Comparison of ENCODE assay signal across 8 mouse cellular contexts in genomic region chr16:25963856-25964255, GRCm38 (mm10).
DNase-seq lines count a peak whose midpoint lies in the region; ATAC-seq lines count a peak whose summit lies in the region.

No protein-coding gene starts in this region.

- no peak overlapping the region for H3K4me3 ChIP-seq in forebrain, embryonic 12.5 days (replicated peaks)
- no peak overlapping the region for H3K4me3 ChIP-seq in forebrain, embryonic 15.5 days

- H3K36me3 ChIP-seq in forebrain, embryonic 12.5 days (replicated peaks): no peaks in the 10 kb centered on the region
- H3K36me3 ChIP-seq in forebrain, embryonic 15.5 days: no peaks in the 10 kb centered on the region

- WGBS in forebrain, embryonic 12.5 days: 16% methylated on average over 3 of the region's 3 CpGs
- 32% methylated on average over 3 of the region's 3 CpGs for WGBS in forebrain, embryonic 15.5 days

- H3K9me3 ChIP-seq in forebrain, embryonic 12.5 days: no peaks in the 10 kb centered on the region
- H3K9me3 ChIP-seq in forebrain, embryonic 15.5 days: no peaks in the 10 kb centered on the region

- H3K4me1 ChIP-seq in forebrain, embryonic 12.5 days: no peaks in the 10 kb centered on the region
- H3K4me1 ChIP-seq in forebrain, embryonic 15.5 days: 0 out of 2 replicates have a peak, but pooled peaks cover 7% of the 10 kb centered on the region

- no peak overlapping the region for H3K27ac ChIP-seq in forebrain, embryonic 12.5 days
- no peak overlapping the region for H3K27ac ChIP-seq in forebrain, embryonic 15.5 days (replicated peaks)

- peak; percentile 55 for ATAC-seq in forebrain, embryonic 12.5 days (ENCODE audit: low FRiP score)
- no peak for ATAC-seq in forebrain, embryonic 15.5 days (replicated peaks)

- no peak overlapping the region for H3K9ac ChIP-seq in forebrain, embryonic 12.5 days
- no peak overlapping the region for H3K9ac ChIP-seq in forebrain, embryonic 15.5 days (replicated peaks)

- H3K4me2 ChIP-seq in forebrain, embryonic 12.5 days: no peak overlapping the region
- no peak overlapping the region for H3K4me2 ChIP-seq in forebrain, embryonic 15.5 days (replicated peaks)

- DNase-seq in urinary bladder, postnatal 36 days (ENCODE audit: low spot score in 2 of 2): peak; percentile 39 to 42
- no peak for DNase-seq in urinary bladder, postnatal 4 days (ENCODE audit: low spot score in 2 of 2)
- peak; percentile 57 for DNase-seq in embryo, embryonic 11.5 days (ENCODE audit: low read depth, low spot score)
- DNase-seq in kidney, postnatal 36 days: peak; percentile 66 to 81
- peak; percentile 84 for DNase-seq in lung, postnatal 36 days
- DNase-seq in telencephalon, adult 2 months (ENCODE audit: low read depth, low spot score): peak; percentile 35

- no peaks in the 10 kb centered on the region for H3K27me3 ChIP-seq in forebrain, embryonic 12.5 days
- no peaks in the 10 kb centered on the region for H3K27me3 ChIP-seq in forebrain, embryonic 15.5 days

Comparison
In these comparisons a context has a peak if more than half of its experiments do, and no peak if none do; other contexts are left out.
1. DNase-seq: peak in urinary bladder, postnatal 36 days (2 of 2), embryo, embryonic 11.5 days (single experiment), kidney, postnatal 36 days (2 of 2), lung, postnatal 36 days (single experiment) and telencephalon, adult 2 months (single experiment); none in urinary bladder, postnatal 4 days (0 of 2).